Mouse (Mus musculus): ENCODE measurements at regions not wholly inside any gene's neighbourhood (a gene's known extent, or its start where the extent isn't known, plus 50 kb on each side); places are given as distances from the start of the nearest gene placed in this dataset.

DNA sequence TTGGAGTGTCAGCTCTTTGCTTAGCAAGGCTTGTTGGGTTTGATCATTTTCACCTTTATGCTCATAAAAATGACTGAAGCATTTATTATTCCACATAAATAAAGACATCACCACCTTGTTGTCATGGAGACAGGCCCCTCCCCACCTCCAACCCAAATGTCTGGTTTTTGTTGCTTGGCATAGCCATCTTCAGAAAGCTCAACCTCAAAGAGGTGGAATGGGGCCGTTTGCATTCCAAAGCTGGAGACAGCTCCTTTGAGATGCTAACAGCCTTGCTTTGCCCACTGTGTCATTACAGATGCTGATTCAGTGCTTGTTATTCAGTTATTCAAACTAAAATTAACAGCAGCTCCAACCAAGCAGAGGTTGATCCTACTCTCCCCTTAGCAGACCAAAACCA is 51.9 kb upstream of the Lgalsl start:
- in situ Hi-C loops (cut with MseI, MboI), result no loop called here

DNA sequence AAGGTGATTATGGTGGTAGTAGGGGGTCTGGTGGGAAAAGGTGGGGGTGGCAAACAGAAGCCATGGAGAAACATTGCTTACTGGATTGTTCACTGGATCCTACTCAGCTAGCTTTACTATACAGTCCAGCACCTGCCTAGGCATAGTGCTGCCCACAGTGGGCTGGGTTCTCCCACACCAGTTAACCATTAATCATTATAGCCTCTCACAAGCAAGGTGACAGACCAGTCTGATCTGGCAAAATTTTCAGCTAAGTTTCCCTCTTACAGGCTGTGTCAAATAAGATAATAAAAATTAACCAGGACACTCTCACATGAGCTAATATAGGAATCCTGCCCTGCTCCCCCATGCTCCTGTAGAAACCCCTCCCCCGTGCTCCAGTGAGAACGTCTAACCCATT is 53.1 kb upstream of the Lgalsl start:
- in situ Hi-C loops (cut with MseI, MboI), result no loop called here

DNA sequence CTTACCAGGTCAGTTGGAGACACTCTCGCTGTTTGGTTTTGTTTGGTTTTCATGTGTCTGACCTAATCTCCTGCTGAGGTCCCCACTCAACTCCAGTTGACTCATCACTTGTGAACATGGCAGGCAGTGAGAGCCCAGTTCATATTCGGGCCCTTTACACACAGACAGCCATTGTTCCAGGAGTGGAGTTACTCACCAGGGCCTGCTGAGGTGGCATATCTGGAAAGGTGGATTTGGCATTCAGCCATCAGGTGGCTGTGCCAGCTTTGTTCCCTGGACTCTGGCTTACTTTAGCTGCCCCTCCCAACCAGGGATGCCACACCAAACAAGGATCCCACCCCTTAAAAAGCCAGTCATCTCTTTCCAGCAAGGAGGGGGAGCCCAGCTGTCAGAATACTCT is 56.2 kb upstream of the Lgalsl start:
- in situ Hi-C loops (cut with MseI, MboI), result no loop called here

DNA sequence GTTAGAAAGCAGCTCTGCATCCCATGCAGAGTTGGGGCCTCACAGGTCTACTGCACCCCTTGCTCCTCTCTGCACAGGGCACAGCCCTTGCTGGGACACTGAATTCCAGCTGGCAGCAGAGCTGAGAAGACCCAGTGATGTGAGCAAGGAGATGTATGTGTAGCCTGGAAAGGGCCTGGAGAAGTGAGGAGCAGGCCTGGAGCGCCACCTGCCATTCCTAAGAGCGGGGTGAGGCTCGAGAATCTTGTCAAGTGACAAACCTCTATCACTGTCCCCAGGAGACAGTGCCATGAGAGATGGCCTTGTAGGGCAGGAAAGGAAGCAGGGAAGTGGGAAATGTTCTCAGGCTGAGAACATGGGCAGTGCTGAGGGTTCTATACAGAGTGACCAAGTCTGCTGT is 59.6 kb upstream of the Lgalsl start:
- in situ Hi-C loops (cut with MseI, MboI), result no loop called here

DNA sequence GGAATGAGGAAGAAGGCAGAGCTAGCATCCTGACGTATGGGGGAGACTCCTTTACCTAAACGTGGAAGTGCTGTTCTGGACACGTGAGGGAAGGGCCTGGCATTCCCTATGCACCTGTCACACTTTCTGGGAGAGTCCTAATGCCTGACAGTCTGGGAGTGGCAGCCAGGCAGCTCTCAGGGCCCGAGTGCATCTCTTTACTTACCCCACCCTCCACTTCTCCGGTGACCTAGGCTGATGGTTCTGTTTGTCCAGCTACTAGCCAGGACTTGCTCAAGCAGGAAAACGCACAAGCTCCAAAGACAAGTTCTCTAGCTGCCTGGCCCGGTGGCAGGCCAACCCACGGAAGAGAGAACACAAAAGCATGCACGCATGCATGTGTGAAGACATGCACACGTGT is 60.9 kb upstream of the Lgalsl start:
- in situ Hi-C loops (cut with MseI, MboI), result no loop called here

DNA sequence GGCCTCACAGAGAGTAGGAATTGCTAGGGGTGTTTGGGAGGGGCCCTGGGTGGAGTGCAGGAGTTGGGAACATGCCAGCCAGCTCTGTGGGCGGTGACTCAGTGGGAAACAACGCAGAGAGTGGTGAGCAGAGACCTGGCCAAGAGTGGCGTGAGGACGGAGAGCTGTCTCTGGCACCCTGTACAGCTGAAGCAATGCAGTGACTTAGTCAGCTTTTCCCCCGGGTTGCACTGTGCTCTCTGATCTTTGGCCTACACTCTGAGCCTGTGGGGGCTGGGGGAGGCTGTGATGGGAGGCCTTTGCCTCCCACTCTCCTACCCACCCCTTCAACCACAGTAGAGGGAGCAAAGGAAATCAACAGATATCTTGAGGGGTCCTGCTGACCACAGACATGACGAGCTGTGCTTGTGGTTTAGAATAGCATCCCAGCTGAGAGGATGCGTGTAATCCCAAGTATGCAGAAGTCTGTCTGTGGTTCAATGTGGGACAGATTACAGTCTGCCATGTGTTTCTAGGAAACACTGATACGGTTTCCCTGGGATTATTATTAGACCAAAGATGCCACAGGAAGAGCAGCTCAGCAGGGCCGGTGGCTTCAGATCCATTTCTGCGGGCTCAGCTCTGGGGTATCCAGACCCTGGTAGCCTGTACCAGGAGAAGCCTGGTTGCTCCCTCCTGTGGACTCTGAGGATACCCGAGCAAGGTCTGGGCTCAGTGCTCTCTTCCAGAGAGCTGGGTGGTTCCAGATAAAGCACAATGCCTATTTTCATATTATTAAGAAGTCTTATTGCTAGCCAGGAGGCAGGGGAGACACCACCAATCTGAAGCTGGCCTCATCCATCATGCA is 65.6 kb upstream of the Lgalsl start:
- in situ Hi-C loops (cut with MseI, MboI), result no loop called here

DNA sequence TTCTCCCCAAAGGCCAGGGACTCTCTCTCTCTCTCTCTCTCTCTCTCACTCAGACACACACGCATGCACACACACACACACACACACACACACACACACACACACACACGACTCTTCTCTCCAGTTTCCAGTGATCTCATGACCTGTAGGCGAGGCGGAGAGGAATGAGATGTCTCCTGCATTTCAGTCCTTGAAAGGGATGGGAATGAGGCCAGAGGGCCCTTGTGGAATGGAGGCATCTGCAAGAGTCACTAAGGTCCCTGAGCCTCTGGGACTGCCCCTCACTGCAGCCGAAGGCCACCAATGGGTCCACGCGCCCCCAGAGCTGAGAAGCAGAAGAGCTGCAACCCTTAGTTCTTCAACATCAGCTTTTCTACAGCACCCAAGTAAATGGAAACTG is 66.6 kb upstream of the Lgalsl start:
- in situ Hi-C loops (cut with MseI, MboI), result no loop called here

DNA sequence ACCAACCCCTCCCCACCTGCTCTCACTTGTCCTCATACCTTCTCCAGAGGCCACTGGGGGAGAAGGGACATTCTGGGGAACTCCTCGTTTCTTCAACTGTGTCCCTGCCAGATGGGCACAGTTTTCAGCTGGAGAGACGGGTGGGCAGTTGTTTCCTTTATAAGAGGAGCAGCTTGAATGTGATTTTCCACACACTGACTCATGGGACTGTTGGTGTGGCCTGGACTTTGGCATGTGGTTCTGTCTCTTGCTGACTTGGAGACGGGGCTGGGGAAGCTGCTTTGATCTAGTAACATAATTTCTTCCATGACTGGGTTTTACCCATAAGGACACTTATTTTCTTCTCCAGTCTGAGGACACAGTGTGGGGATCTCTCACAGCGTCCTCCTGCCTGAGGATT is 67.7 kb upstream of the Lgalsl start:
- in situ Hi-C loops (cut with MseI, MboI), result no loop called here

DNA sequence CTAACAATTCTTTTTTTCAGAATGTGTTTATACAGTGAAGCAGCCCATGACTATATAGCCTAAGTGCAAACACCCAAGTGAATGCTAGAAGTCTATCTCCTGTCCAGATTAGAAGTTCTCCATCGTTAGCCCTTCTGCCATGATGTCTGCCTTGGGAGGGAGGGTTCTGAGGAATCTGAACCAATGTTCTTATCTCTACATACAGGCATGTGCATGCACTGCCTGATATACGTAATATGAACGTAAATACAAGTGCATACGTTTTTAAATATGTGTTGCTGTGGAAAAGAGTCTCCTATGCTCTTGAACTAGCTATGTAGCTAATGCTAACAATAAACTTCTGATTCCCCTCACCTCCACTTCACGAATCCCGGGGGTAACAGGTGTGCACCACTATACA is 68.9 kb upstream of the Lgalsl start:
- in situ Hi-C loops (cut with MseI, MboI), result no loop called here

DNA sequence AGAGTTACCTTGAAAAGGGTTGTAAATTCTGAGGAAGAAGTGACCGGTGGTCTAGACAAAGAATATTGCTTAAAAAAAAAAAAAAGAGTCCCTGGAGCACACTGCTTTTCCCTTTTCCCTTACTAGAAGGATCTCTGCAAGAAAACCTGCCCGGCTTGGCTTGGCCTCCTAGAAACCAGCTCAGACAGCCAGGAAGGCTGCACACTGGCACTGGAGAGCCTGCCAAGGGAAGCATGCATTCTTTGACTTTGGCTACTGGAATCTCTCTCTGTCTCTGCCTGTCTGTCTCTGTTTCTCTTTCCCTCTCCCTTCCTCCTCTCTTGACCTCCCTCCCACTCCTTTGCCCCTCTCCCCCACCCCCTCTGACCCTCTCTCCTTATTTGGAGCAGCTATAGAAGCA is 71.1 kb upstream of the Lgalsl start:
- in situ Hi-C loops (cut with MseI, MboI), result no loop called here

DNA sequence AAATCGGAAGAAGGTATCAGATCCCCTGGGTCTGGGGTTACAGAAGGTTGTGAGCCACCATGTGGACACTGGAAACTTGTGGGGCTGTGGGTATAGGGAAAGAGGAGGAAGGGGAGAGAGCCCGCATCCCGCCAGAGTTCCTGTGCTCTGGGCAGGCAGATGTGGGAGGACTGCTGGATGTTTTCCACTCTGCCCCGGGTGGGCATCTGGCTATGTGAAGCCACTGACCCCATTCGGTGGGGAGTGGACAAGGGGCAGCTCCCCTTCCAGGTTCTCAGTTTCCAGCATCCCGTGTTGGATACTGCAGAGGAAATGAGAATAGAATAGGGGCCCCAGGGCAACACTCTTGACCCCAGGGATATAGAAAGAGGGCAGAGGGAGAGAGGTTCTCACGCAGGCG is 72.1 kb upstream of the Lgalsl start:
- in situ Hi-C loops (cut with MseI, MboI), result no loop called here

DNA sequence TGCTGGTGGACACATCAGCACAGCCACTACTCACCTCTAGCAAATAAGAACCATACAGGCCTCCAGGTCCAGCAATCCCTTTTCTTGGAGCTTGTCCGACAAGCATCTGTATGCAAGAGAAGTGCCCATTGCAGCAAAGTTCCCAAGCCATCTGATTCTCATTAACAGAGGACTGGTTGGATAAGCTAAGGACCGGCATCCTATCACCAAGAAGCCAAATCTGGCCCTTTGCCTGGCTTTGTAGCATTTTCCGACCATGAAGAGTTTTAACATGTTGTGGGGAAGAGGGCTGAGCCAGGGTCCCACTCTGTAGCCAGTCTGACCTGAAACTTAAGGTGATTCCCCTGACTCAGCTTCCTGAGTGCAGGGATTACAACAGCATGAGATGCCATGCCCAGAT is 77.1 kb upstream of the Lgalsl start:
- in situ Hi-C loops (cut with MseI, MboI), result no loop called here

DNA sequence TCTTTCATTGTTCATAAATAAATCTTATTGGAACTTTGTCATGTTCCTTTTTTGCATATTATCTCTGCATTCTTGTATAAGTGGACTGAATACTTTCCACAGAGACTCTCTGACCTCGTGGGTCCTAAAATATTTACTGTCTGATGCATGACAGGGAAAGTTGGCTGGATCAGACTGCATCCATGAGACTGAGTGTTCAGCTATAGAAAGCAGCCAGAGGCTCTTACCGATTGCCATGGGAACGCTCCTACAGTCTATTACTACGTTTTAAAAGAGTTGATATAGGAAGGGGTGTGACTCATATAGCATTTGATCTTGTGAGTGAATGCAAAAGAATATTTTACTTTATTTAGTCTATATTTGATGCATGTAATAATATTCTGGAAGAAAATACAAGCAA is 77.6 kb upstream of the Lgalsl start:
- in situ Hi-C loops (cut with MseI, MboI), result no loop called here

DNA sequence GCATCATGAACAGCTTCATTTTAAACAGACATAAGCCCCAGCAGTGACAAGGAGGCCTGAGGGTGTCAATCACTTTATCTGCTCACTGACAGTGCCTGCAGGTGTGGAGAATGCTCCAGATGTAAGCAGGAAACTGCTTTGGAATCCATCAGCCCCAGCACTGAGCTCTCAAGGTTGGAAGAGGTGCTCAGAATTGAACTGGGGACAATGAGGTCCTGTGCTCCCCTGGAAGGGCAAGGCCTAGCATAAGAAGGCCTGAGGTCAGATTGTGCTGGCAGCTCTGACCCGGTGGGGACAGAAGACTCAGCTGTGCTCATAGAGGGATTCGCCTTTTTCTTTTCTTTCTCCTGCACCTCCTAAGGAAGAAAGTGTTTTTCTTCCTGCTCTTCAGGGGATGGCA is 82.2 kb upstream of the Lgalsl start:
- in situ Hi-C loops (cut with MseI, MboI), result loop anchor here (5.0 kb wide), 1 partner anchor 121 kb away; no protein-coding TSS in a partner anchor

DNA sequence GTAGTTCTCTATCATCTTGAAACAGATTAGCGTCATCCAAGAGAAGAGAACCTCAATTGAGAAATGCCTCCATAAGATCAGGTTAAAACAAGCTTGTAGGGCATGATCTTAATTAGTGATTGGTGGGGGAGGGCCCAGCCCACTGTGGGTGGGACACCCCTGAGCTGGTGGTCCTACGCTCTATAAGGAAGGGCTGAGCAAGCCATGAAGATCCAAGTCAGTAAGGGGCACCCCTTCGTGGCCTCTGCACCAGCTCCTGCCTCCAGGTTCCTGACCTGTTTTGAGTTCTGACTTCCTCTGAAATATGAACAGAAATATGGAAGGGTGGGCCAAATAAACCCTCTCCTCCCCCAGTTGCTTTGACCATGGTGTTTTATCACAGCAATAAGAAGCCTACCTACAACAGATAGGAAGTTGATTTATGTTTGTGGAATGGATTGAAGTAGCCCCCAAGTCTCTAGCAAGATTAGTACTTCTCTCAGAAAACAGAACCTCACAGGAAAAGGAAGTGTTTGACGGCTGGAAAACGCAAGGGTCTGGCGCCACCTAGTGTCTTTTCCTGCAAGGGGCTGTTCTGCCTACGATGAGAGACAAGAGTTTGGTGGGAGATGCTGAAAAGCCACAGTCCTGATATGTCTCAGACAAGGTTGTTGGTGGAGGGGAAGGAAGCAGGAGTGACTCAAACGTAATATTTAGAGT is 82.9 kb upstream of the Lgalsl start:
- in situ Hi-C loops (cut with MseI, MboI), result loop anchor here (5.0 kb wide), 1 partner anchor 121 kb away; no protein-coding TSS in a partner anchor

DNA sequence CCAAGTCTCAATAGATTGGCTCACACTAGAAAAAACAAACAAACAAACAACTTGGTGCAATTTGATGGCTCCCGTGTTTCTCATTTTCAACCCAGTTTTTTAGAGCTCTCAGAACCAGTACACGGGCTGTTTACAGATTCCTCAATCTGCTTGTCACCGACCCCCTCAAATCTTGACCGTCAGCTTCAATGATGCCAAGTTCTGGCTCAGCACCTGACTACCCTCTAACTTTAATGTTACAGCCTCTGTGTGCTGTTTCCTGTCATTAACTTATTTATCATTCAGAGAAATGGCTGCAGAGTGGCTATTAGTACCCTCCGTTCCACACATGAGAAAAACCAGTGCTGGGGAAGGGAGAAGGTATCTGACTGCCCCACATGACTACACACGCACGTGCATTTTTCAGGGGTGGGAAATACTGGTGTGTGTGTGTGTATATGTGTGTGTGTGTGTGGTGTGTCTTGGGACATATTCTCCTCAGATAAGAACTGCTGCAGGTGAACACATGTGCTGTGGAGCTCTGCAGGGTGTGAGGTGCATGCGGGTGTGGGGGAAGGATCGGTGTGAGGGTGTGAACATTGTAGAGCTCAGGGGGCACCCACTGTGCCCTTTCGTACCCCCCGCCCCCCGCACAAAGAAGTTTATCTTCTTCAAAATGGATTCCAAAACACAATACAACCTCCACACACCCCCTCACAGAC is 83.6 kb upstream of the Lgalsl start:
- in situ Hi-C loops (cut with MseI, MboI), result loop anchor here (5.0 kb wide), 1 partner anchor 122 kb away; no protein-coding TSS in a partner anchor

DNA sequence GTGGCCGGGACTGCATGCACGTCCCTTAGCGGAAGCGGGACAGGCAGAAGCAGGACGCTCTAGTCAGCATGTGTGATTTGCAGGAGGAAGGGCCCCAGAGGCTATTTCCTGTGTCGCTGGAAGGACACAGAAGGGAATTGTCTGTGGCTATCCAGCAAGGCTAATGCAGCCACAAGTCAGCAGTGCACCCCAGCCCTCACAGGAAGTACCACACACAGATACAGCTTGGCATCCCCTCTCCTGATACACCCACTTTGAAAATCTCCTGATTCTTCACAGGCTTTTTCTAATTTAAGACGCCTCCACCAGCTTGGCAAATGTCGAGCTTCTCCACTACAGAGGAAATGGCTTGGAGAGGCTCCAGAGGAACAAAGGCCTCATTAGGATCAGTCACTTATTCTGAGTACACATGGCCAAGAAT is 84.3 kb upstream of the Lgalsl start:
- in situ Hi-C loops (cut with MseI, MboI), result no loop called here

DNA sequence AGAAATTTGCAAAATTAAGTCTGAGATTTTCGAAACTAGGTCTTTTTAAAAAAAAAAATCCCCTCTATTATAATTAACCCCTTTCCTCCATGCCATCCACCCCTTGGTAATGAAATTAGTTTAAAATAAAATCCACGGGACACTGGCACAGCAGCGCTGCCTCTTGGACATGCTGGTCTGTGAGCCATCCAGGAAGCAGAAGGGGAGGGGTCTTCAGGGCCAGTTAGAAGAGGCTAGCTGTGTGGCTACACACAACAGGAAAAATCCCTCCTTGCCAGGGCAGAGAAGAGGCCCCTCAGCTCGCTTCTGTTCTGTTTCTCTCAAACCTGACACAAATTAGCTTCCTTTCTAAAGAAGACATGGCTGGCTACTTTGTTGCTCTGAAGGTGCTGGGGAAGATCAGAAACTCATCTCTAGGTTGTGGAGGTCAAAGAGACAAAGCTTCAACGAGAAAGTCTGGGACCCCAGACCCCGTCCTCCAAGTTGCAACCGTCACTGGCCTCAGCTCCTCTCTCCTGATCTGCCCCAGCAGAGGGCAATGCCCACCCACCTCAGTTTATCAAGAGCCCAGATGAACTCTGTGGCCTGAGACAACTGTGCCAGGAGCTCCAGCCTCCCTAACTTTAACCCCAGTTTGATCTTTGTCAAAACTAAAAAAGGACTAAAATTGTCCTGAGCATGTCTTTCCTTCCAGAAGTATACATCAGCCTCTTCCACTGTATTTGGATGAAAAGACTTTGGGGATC is 85.0 kb upstream of the Lgalsl start:
- in situ Hi-C loops (cut with MseI, MboI), result no loop called here

DNA sequence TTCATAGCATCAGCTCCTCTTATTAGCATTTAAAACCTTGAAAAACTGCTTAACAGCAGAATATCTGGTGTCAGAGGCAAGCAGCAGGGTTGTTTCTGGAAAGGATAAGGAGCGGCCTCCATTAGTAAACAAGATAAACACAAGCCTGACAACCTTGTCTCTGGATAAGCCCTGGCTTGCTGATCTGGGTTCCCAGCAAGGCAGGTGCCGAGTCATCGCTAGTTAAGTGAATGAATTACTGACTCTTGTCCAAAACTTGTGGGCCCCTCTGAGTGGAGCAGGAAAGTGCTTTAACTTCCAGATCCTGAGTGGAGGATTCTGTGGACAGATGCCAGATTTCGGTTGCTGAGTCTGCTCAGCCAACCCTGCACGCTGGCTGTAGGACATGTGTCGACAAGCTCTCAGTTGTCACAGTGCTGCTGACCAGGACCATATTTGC is 85.6 kb upstream of the Lgalsl start:
- in situ Hi-C loops (cut with MseI, MboI), result no loop called here

DNA sequence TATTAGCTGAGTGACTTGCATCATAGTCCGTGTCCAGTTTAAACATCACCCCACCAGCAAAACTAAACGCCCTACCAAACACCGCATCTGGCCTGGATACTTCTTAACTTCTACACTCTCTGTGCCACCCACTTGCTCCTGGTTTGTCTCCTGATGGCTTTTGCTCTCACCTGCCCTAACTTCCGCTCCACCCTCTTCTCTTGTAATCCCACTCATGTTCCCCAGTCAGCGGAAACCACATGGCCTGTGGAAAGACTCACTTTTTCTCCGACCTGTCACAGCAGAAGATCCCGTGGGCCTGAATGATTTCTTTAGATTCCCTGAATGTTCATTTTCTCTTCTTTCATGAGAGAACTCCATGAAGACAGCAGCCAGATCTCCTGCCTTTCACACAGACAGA is 86.1 kb upstream of the Lgalsl start:
- in situ Hi-C loops (cut with MseI, MboI), result no loop called here

DNA sequence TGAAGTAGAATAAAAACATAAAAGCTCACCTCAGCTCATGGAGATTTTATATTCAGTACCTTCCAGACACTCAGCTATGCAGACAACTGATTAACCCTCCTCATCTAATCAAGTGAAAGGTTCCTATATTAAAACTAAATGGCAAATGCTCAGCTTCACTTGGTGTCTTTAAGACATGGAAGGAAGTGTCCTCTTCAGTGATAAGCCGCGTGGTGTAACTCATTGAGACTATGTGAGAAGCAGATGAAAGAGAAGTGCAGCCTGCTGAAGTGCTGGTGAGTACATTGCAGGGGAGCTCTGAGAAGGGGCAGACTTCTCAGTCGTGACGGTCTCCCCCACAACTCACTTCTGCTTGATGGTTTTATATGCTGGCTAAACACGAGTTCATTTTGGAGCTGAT is 86.6 kb upstream of the Lgalsl start:
- in situ Hi-C loops (cut with MseI, MboI), result no loop called here

DNA sequence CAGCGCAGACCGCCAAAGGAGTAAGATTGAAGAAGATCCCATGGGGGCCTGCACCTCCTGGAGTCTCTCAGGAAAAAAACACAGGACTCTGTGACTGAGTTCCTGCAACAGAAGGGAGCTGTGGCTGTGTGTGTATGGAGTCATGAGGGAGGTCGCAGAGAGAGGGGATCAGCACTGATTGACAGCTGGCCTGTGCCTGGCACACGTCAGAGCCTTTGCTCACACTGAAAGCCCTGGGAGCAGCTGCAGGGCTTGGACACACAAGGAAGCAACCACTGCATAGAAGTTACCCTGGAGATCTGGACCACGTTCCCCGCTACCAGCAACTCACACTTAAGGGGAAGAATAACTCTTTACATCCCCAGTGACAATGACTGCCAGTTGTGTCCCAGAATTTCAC is 92.3 kb upstream of the Lgalsl start:
- in situ Hi-C loops (cut with MseI, MboI), result no loop called here

All from mouse trophoblast stem cell (cell line).